Mouse (Mus musculus) hindbrain, embryonic 14.5 days (tissue): ENCODE results near the gene Mast2. TPM values are rescaled to one million over a fixed set of nuclear protein-coding genes. Genes with fewer than 3 reads are reported as not detected.

Experiments used
- ATAC-seq: fragments of 200-750 bp; cut with Nextera tagmentation; 2 replicates; pipeline ENCODE4 v1.8.0; 2017; ENCODE audit warnings: moderate number of reproducible peaks, mild to moderate bottlenecking, moderate TSS enrichment, moderate library complexity; ENCODE audit not compliant: low FRiP score
- DNase-seq: peaks from one replicate; pipeline ENCODE4 v3.0.0-alpha.2; 2015; ENCODE audit warnings: low spot score
- H3K27ac ChIP-seq: fragments of 300-500 bp; sonication (generic); 2 replicates; pipeline ENCODE4 v1.5.1; 2014; ENCODE audit warnings: mild to moderate bottlenecking, moderate library complexity
- H3K27me3 ChIP-seq: fragments of 300-500 bp; sonication (generic); 2 replicates; pipeline ENCODE4 v1.6.1; 2014; ENCODE audit warnings: mild to moderate bottlenecking, low read length, mixed read lengths; ENCODE audit not compliant: control insufficient read depth, insufficient read depth
- H3K36me3 ChIP-seq: fragments of 300-500 bp; sonication (generic); replicated peaks from 2 replicates; pipeline ENCODE4 v1.6.1; 2014; ENCODE audit not compliant: control insufficient read depth, insufficient read depth
- H3K4me1 ChIP-seq: fragments of 300-500 bp; sonication (generic); replicated peaks from 2 replicates; pipeline ENCODE4 v1.6.1; 2014; ENCODE audit warnings: antibody characterized with exemption, low read length, mixed read lengths; ENCODE audit not compliant: control insufficient read depth, insufficient read depth
- H3K4me2 ChIP-seq: fragments of 300-500 bp; sonication (generic); replicated peaks from 2 replicates; pipeline ENCODE4 v1.6.1; 2014; ENCODE audit warnings: mild to moderate bottlenecking, moderate library complexity
- H3K4me3 ChIP-seq: fragments of 300-500 bp; sonication (generic); replicated peaks from 2 replicates; pipeline ENCODE4 v1.5.1; 2014; ENCODE audit warnings: mild to moderate bottlenecking, low read length
- H3K9ac ChIP-seq: fragments of 300-500 bp; sonication (generic); 2 replicates; pipeline ENCODE4 v1.6.1; 2014
- H3K9me3 ChIP-seq: fragments of 300-500 bp; sonication (generic); 2 replicates; pipeline ENCODE4 v1.6.1; 2016; ENCODE audit warnings: low read length; ENCODE audit not compliant: control insufficient read depth
- WGBS: fragments of 180-500 bp; shearing (Covaris S2); extraction: QIAGEN DNeasy Blood & Tissue Kit; methylation state at CpG from one replicate; pipeline ENCODE4 v1.1.7; 2014; 5-methylcytosine and 5-hydroxymethylcytosine counted together
- polyA plus RNA-seq: library from polyadenylated mRNA; unstranded; fragments of >200 nt; fragmentation: Nextera tagmentation; extraction: Ambion mirVana; gene quantifications from 2 replicates; pipeline ENCODE4 v1.2.1, GENCODE M21; 2014

Gene Mast2
- polyA plus RNA-seq, 1 experiment from 2014 or later, result 60.0 TPM

- DNase-seq, result no peak
- Histone ChIP-seq H3K36me3 (no peaks in the 10 kb centered on the region), H3K27ac (no peak overlapping the region), H3K9ac (no peak overlapping the region), H3K4me1 (peaks cover 8% of the 10 kb centered on the region), H3K27me3 (no peaks in the 10 kb centered on the region), H3K9me3 (no peaks in the 10 kb centered on the region), H3K4me3 (no peak overlapping the region), H3K4me2 (no peak overlapping the region)
- WGBS, result 56% methylated on average over 1 of the region's 1 CpGs
- ATAC-seq, result no peak
Measured at GRCm38 (mm10) chr4:116398051-116398450, 65.9 kb downstream of the Mast2 start.

- ATAC-seq, result no peak
- Histone ChIP-seq H3K9me3 (no peaks in the 10 kb centered on the region), H3K4me3 (no peak overlapping the region), H3K9ac (no peak overlapping the region), H3K4me1 (no peaks in the 10 kb centered on the region), H3K27me3 (no peaks in the 10 kb centered on the region), H3K27ac (no peak overlapping the region), H3K36me3 (no peaks in the 10 kb centered on the region), H3K4me2 (no peak overlapping the region)
- no peak for DNase-seq
- 70% methylated on average over 2 of the region's 2 CpGs for WGBS
Measured at GRCm38 (mm10) chr4:116377973-116378667, 85.9 kb downstream of the Mast2 start.

GRCm38 (mm10) chr4:116371676-116372075 lies 92.3 kb downstream of the Mast2 start:
- 63% methylated on average over 1 of the region's 1 CpGs for WGBS
- no peaks in the 10 kb centered on the region for H3K27me3 ChIP-seq
- ATAC-seq (no peak), DNase-seq (peak; percentile 34)
- no peak overlapping the region for H3K4me3 ChIP-seq
- peaks cover 2% of the 10 kb centered on the region; the same call in 1 of the 2 replicates for H3K4me1 ChIP-seq
- no peak overlapping the region for H3K4me2 ChIP-seq
- no peaks in the 10 kb centered on the region for H3K9me3 ChIP-seq
- no peak overlapping the region for H3K27ac ChIP-seq
- no peak overlapping the region for H3K9ac ChIP-seq
- H3K36me3 ChIP-seq, result no peaks in the 10 kb centered on the region

GRCm38 (mm10) chr4:116358099-116358498 lies 105.9 kb downstream of the Mast2 start:
- no peaks in the 10 kb centered on the region for H3K4me1 ChIP-seq
- H3K27ac ChIP-seq, result no peak overlapping the region
- ATAC-seq, result no peak
- H3K4me2 ChIP-seq, result no peak overlapping the region
- no peaks in the 10 kb centered on the region for H3K36me3 ChIP-seq
- H3K9me3 ChIP-seq, result no peaks in the 10 kb centered on the region
- H3K27me3 ChIP-seq, result no peaks in the 10 kb centered on the region
- no peak overlapping the region for H3K4me3 ChIP-seq
- H3K9ac ChIP-seq, result no peak overlapping the region
- WGBS, result 96% methylated on average over 1 of the region's 1 CpGs
- no peak for DNase-seq

GRCm38 (mm10) chr4:116352919-116353318 lies 111.1 kb downstream of the Mast2 start:
- ATAC-seq, result no peak
- H3K9me3 ChIP-seq, result no peaks in the 10 kb centered on the region
- WGBS, result 96% methylated on average over 3 of the region's 3 CpGs
- H3K27me3 ChIP-seq, result no peaks in the 10 kb centered on the region
- H3K9ac ChIP-seq, result no peak overlapping the region
- H3K4me2 ChIP-seq, result no peak overlapping the region
- H3K4me3 ChIP-seq, result no peak overlapping the region
- H3K27ac ChIP-seq, result no peak overlapping the region
- no peaks in the 10 kb centered on the region for H3K4me1 ChIP-seq
- H3K36me3 ChIP-seq, result peaks cover 9% of the 10 kb centered on the region
- DNase-seq, result no peak

- Histone ChIP-seq H3K27ac (no peak overlapping the region), H3K27me3 (no peaks in the 10 kb centered on the region), H3K4me1 (no peaks in the 10 kb centered on the region), H3K36me3 (peaks cover 9% of the 10 kb centered on the region), H3K4me3 (no peak overlapping the region), H3K4me2 (no peak overlapping the region), H3K9ac (no peak overlapping the region), H3K9me3 (no peaks in the 10 kb centered on the region)
- ATAC-seq, result no peak
- DNase-seq, result no peak
- WGBS, result 79% methylated on average over 3 of the region's 3 CpGs
Measured at GRCm38 (mm10) chr4:116352496-116352895, 111.5 kb downstream of the Mast2 start.

- Histone ChIP-seq H3K4me3 (no peak overlapping the region), H3K27ac (no peak overlapping the region), H3K27me3 (no peaks in the 10 kb centered on the region), H3K4me1 (no peaks in the 10 kb centered on the region), H3K9me3 (no peaks in the 10 kb centered on the region), H3K4me2 (no peak overlapping the region), H3K9ac (no peak overlapping the region), H3K36me3 (no peaks in the 10 kb centered on the region)
- no peak for ATAC-seq
- DNase-seq, result peak; percentile 77
Measured at GRCm38 (mm10) chr4:116342119-116342518, 121.9 kb downstream of the Mast2 start.

GRCm38 (mm10) chr4:116336294-116336693 lies 127.7 kb downstream of the Mast2 start:
- no peaks in the 10 kb centered on the region for H3K27me3 ChIP-seq
- no peak for ATAC-seq
- no peak overlapping the region for H3K9ac ChIP-seq
- no peak overlapping the region for H3K27ac ChIP-seq
- 88% methylated on average over 1 of the region's 1 CpGs for WGBS
- no peaks in the 10 kb centered on the region for H3K4me1 ChIP-seq
- no peaks in the 10 kb centered on the region; the same call in 1 of the 2 replicates for H3K36me3 ChIP-seq
- no peak for DNase-seq
- H3K9me3 ChIP-seq, result no peaks in the 10 kb centered on the region
- H3K4me2 ChIP-seq, result no peak overlapping the region
- no peak overlapping the region for H3K4me3 ChIP-seq

- no peaks in the 10 kb centered on the region for H3K27me3 ChIP-seq
- 89% methylated on average over 3 of the region's 3 CpGs for WGBS
- no peak for DNase-seq
- H3K9me3 ChIP-seq, result no peaks in the 10 kb centered on the region
- H3K27ac ChIP-seq, result no peak overlapping the region
- no peak for ATAC-seq
- no peak overlapping the region for H3K9ac ChIP-seq
- H3K4me1 ChIP-seq, result no peaks in the 10 kb centered on the region
- H3K36me3 ChIP-seq, result peaks cover 52% of the 10 kb centered on the region
- no peak overlapping the region for H3K4me3 ChIP-seq
- H3K4me2 ChIP-seq, result no peak overlapping the region
Measured at GRCm38 (mm10) chr4:116329256-116329655, 134.7 kb downstream of the Mast2 start.

GRCm38 (mm10) chr4:116322127-116322526 lies 141.9 kb downstream of the Mast2 start:
- Histone ChIP-seq H3K36me3 (peaks cover 93% of the 10 kb centered on the region), H3K9ac (no peak overlapping the region), H3K4me3 (no peak overlapping the region), H3K4me1 (no peaks in the 10 kb centered on the region), H3K27me3 (no peaks in the 10 kb centered on the region), H3K4me2 (no peak overlapping the region), H3K9me3 (no peaks in the 10 kb centered on the region), H3K27ac (no peak overlapping the region)
- WGBS, result 93% methylated on average over 6 of the region's 6 CpGs
- ATAC-seq (no peak), DNase-seq (no peak)
